Mouse (Mus musculus) liver, embryonic 14.5 days (tissue): ENCODE measurements around the gene Tbca.

Source experiments
- CTCF ChIP-seq: IDR thresholded peaks from 2 replicates; pipeline ENCODE4 v1.5.1; 2016; ENCODE audit warnings: antibody characterized with exemption, low read depth, control low read depth
- EP300 ChIP-seq: IDR thresholded peaks from 2 replicates; pipeline ENCODE4 v1.6.1; 2016; ENCODE audit warnings: antibody characterized with exemption, low read depth

GRCm38 (mm10) chr13:94885291-94886235 is 96.9 kb downstream of the Tbca start:
- TF ChIP-seq EP300: no peak
- TF ChIP-seq CTCF: no peak
